9 mouse cellular contexts compared by ENCODE assay signal in the genomic region with DNA sequence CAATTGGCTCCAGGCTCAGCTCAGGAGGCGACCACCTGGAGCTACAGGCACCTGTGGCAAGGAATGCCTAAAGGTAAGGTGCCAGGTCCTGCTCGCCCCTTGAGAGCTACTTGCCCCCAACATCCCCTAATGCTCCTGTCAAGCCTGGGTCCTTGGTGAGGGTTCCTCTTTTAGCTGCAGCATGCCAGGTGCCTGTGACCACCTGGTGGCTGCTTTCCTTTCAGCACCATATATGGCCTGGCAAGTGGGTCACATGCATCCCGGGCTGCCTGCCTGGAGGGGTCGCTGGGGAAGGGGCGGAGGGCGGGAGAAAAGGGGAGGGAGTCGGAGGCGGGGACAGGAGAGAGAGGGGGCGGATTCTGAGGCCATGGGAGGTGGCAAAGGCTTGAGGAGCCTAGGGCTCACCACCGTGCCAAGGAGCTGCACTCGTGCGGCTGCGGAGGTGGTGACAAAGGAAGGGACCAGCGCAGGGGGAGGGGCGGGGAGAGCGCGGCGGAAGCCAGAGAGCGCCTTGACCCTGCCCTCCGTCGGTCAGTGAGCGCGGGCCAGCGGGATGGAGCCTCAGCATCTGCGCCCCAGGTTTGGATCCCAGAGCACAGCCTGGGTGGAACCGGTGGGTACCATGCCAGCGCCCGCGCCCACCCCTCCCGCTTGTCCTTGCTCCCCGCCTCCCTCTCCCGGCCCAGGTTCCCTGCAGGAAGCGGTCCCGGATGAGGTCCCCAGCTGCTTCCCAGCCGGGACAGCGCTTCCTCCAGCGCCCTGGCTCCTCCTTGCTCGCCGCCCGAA. TPM values are rescaled to one million over a fixed set of nuclear protein-coding genes. Genes with fewer than 3 reads are reported as not detected.
A peak's percentile ranks its signal among the peaks of the same experiment; 100 is the strongest.
DNase-seq lines count a peak whose midpoint lies in the region; ATAC-seq lines count a peak whose summit lies in the region.
"Not testable (repeated sequence)": the region's sequence is repeated elsewhere in the genome, so short reads cannot be mapped to it uniquely, and the experiment has no call there.
"Had no signal": no experiment of that assay in that cellular context is flagged by ENCODE, and none has a peak within 500 bp of the region (broad histone marks: within the 10 kb centered on the region; RNA-seq: fewer than 3 reads in every experiment).

A gene (plus strand): TSS at position 559 of the 786 bp plus-strand sequence.

- not testable (repeated sequence) for H3K36me3 ChIP-seq in embryonic facial prominence, embryonic 14.5 days (ENCODE audit: control insufficient read depth, insufficient read depth, low read length); heart, embryonic 10.5 days; intestine, embryonic 14.5 days (ENCODE audit: control insufficient read depth, insufficient read depth, low read length); lung, embryonic 15.5 days; neural tube, embryonic 15.5 days

- not testable (repeated sequence) for H3K4me1 ChIP-seq in embryonic facial prominence, embryonic 14.5 days (ENCODE audit: control insufficient read depth, insufficient read depth, low read length); heart, embryonic 10.5 days; intestine, embryonic 14.5 days (replicated peaks; ENCODE audit: control insufficient read depth, insufficient read depth, low read length); lung, embryonic 15.5 days; neural tube, embryonic 15.5 days

- H3K4me2 ChIP-seq in embryonic facial prominence, embryonic 14.5 days (ENCODE audit: low read depth, low read length) = peak within 1 kb of the TSS; percentile 68
- peak within 1 kb of the TSS; percentile 57 for H3K4me2 ChIP-seq in intestine, embryonic 14.5 days (ENCODE audit: low read length)
- peak within 1 kb of the TSS; percentile 85 for H3K4me2 ChIP-seq in lung, embryonic 15.5 days
- peak within 1 kb of the TSS; percentile 71 for H3K4me2 ChIP-seq in neural tube, embryonic 15.5 days

- peak within 1 kb of the TSS; percentile 40 for H3K4me3 ChIP-seq in embryonic facial prominence, embryonic 14.5 days (ENCODE audit: low read depth, low read length)
- H3K4me3 ChIP-seq in heart, embryonic 10.5 days = peak within 1 kb of the TSS; percentile 58
- peak within 1 kb of the TSS; percentile 39 for H3K4me3 ChIP-seq in intestine, embryonic 14.5 days (ENCODE audit: low read depth, low read length)
- H3K4me3 ChIP-seq in lung, embryonic 15.5 days = peak within 1 kb of the TSS; percentile 48
- peak within 1 kb of the TSS; percentile 53 for H3K4me3 ChIP-seq in neural tube, embryonic 15.5 days (replicated peaks)

- not testable (repeated sequence) for H3K27ac ChIP-seq in embryonic facial prominence, embryonic 14.5 days (replicated peaks; ENCODE audit: low read depth, low read length); intestine, embryonic 14.5 days (ENCODE audit: low read depth); lung, embryonic 15.5 days
- H3K27ac ChIP-seq in heart, embryonic 10.5 days = peak within 1 kb of the TSS; percentile 64
- H3K27ac ChIP-seq in neural tube, embryonic 15.5 days (replicated peaks) = peak within 1 kb of the TSS; percentile 45; the same call in 1 of the 2 replicates

- peak; percentile 20 for DNase-seq in cerebellum, adult 11-12 months
- peak; percentile 24 for DNase-seq in embryonic facial prominence, embryonic 14.5 days (ENCODE audit: low spot score)
- peak; percentile 76 for DNase-seq in heart, embryonic 10.5 days (ENCODE audit: low spot score)
- DNase-seq in intestine, embryonic 14.5 days (ENCODE audit: low spot score) = peak; percentile 59
- DNase-seq in left cerebral cortex, postnatal 36 days (ENCODE audit: low spot score in 2 of 2) = peak; percentile 6 to 7

- H3K9ac ChIP-seq in embryonic facial prominence, embryonic 14.5 days (ENCODE audit: low read depth, low read length) = peak within 1 kb of the TSS; percentile 54
- 0 out of 2 replicates have a peak within 1 kb of the TSS, but pooled peaks have one; percentile 30 for H3K9ac ChIP-seq in intestine, embryonic 14.5 days (ENCODE audit: low read length)
- H3K9ac ChIP-seq in lung, embryonic 15.5 days = peak within 1 kb of the TSS; percentile 16; the same call in 1 of the 2 replicates
- H3K9ac ChIP-seq in neural tube, embryonic 15.5 days (replicated peaks) = peak within 1 kb of the TSS; percentile 60

- not testable (repeated sequence) for H3K27me3 ChIP-seq in embryonic facial prominence, embryonic 14.5 days (replicated peaks; ENCODE audit: control insufficient read depth, insufficient read depth, low read length); heart, embryonic 10.5 days (ENCODE audit: insufficient read depth, poor library complexity, severe bottlenecking); intestine, embryonic 14.5 days (replicated peaks; ENCODE audit: control insufficient read depth, insufficient read depth, low read length); lung, embryonic 15.5 days; neural tube, embryonic 15.5 days (replicated peaks)

- H3K9me3 ChIP-seq in embryonic facial prominence, embryonic 14.5 days (ENCODE audit: control insufficient read depth, low read length); heart, embryonic 10.5 days; intestine, embryonic 14.5 days (ENCODE audit: control insufficient read depth, low read length); lung, embryonic 15.5 days; neural tube, embryonic 15.5 days (replicated peaks): not testable (repeated sequence)

- intact Hi-C loops in left cerebral cortex, postnatal 36 days (cut with DNase I) = not testable (repeated sequence)

- WGBS in embryonic facial prominence, embryonic 14.5 days = 46% methylated on average over 2 of the region's 40 CpGs
- 3% methylated on average over 33 of the region's 40 CpGs for WGBS in heart, embryonic 10.5 days
- 3% methylated on average over 14 of the region's 40 CpGs for WGBS in intestine, embryonic 14.5 days
- WGBS in lung, embryonic 15.5 days = 6% methylated on average over 17 of the region's 40 CpGs
- 4% methylated on average over 32 of the region's 40 CpGs for WGBS in neural tube, embryonic 15.5 days

- not testable (repeated sequence) for ATAC-seq in embryonic facial prominence, embryonic 14.5 days (ENCODE audit: low read depth); intestine, embryonic 14.5 days (replicated peaks; ENCODE audit: low FRiP score, low TSS enrichment, low read depth); lung, embryonic 15.5 days (ENCODE audit: borderline replicate concordance, extremely low read depth, low FRiP score, low TSS enrichment)
- peak; percentile 86; the same call in 1 of the 2 replicates for ATAC-seq in neural tube, embryonic 15.5 days (ENCODE audit: low FRiP score)

RNA-seq across cellular contexts. Expression of the gene that starts here (rescaled TPM):
- polyA plus RNA-seq in embryonic facial prominence, embryonic 14.5 days (2014; fragmentation: Nextera tagmentation; extraction: Ambion mirVana) = 1.6 and 1.7 TPM in 2 replicates
- polyA plus RNA-seq in heart, embryonic 10.5 days (2016; fragmentation: Nextera tagmentation; extraction: Ambion mirVana) = 4.6 and 5.6 TPM in 2 replicates
- polyA plus RNA-seq in intestine, embryonic 14.5 days (2014; fragmentation: Nextera tagmentation; extraction: Ambion mirVana) = 2.7 and 3.9 TPM in 2 replicates
- 1 to 10 TPM in 1 of 2 experiments, not detected in 1; 1.0 TPM for total RNA-seq in left cerebral cortex, postnatal 36 days (2021)
- 1.5 and 2.3 TPM in 2 replicates for polyA plus RNA-seq in lung, embryonic 15.5 days (2015; fragmentation: Nextera tagmentation; extraction: Ambion mirVana)
- polyA plus RNA-seq in neural tube, embryonic 15.5 days (2015; fragmentation: Nextera tagmentation; extraction: Ambion mirVana) = 11.8 and 16.0 TPM in 2 replicates
- polyA plus RNA-seq: erythroblast, embryonic 14.5 days; macrophage had no signal

Comparison
In these comparisons a context has a peak if more than half of its experiments do, and no peak if none do; other contexts are left out.
1. DNase-seq: peak in every context shown above with its lines; median percentile 76 in heart, embryonic 10.5 days; 59 in intestine, embryonic 14.5 days; 24 in embryonic facial prominence, embryonic 14.5 days; 20 in cerebellum, adult 11-12 months; 6 in left cerebral cortex, postnatal 36 days.